Mouse (Mus musculus) 416B (cell line): ENCODE data around the gene Gpd1.
"Not testable (repeated sequence)": the region's sequence is repeated elsewhere in the genome, so short reads cannot be mapped to it uniquely, and the experiment has no call there.

Experiments used
- DNase-seq: peaks from one replicate; pipeline ENCODE4 v3.0.0; 2011; ENCODE audit warnings: low read depth

Gene Gpd1

GRCm38 (mm10) chr15:99717386-99718334 is at the start of gene Gpd1:
Gpd1 (plus strand) TSS chr15:99717515.
- peak; percentile 43 for DNase-seq

- DNase-seq, result no peak
Observed at GRCm38 (mm10) chr15:99667544-99667943, 49.8 kb upstream of the Gpd1 start.

DNA sequence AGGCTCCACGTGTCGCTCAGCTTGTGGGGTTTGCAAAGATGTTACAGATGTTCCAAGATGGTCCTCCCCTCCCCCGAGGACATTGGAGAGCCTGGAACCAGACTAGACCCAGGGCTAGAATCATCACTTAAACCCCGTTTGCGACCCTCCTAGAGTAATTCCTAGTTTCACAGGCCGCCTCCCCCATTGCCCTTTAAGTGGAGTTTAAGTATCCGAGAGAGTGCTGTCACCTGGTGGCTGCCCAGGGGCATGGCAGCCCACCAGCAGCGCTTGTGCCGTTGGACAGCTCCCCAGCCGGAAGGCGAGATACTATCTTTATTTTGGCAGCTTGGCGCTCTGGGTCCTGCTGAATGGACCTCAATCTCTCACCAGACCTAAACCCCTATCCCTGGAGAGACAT is 48.4 kb upstream of the Gpd1 start:
- peak; percentile 77 for DNase-seq

- DNase-seq, result no peak
Observed at GRCm38 (mm10) chr15:99669392-99669791, 47.9 kb upstream of the Gpd1 start.

DNA sequence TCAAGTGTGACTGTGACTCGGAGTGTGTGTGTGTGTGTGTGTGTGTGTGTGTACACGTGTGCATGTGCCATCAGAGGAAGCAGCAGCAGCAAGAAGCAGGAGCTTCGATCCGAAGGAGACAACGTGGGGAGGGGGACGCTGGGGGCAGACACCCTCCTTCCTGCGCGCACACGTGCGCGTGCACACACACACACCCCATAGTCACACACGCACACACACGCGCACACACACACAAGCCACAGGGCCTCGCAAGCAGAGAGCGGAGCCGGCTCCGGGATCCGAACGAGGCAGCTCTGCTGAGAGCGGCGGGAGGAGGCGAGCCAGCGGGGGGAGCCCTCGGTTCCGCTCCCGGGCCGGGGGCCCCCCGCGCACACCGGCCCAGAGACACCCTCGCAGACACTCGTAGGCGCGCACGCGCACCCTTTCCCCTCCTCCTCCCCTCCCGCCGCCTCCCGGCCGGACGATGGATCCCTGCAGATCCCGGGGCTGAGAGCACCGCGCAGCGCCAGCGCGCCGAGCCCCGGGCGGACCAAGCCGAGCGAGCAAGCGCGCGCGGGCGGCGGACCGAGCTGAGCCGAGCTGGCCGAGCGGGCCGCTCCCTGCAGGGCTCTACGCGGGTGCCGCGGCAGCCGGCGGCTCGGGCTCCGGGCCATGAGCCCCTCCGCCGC is 47.0 kb upstream of the Gpd1 start, which contains the start of gene Asic1:
Gene Asic1, plus strand, starts transcription at position 215 of the 668 bp plus-strand sequence.
- no peak for DNase-seq

- DNase-seq, result no peak
Observed at GRCm38 (mm10) chr15:99670964-99671670, 46.2 kb upstream of the Gpd1 start.

- DNase-seq, result no peak
Observed at GRCm38 (mm10) chr15:99671783-99672182, 45.5 kb upstream of the Gpd1 start.

GRCm38 (mm10) chr15:99674866-99675265 is 42.4 kb upstream of the Gpd1 start:
- no peak for DNase-seq

DNA sequence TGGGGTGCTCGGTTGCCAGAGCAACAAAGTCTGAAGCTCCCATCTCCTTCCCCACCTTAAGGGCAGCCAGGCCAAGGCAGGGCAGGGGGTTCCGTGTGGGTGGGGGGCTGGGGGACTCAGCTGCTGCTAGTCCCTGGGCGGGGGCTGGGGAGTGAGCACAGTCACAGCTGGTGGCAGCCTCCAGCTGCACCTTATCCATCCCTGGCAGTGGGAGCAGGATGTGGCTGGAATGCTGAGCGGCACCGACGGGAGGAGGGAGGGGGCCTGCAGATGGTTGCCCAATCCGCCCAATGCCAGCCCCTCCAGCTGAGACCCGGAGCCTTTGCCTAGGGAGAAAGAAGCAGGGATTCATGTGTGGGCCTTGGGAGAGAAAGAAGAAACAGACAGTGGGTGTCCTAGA is 40.2 kb upstream of the Gpd1 start:
- no peak for DNase-seq

- DNase-seq, result peak; percentile 67
Observed at GRCm38 (mm10) chr15:99678063-99678800, 39.1 kb upstream of the Gpd1 start.

GRCm38 (mm10) chr15:99679008-99679407 is 38.3 kb upstream of the Gpd1 start:
- DNase-seq, result no peak

GRCm38 (mm10) chr15:99682880-99683279 is 34.4 kb upstream of the Gpd1 start:
- peak; percentile 57 for DNase-seq

- DNase-seq, result no peak
Observed at GRCm38 (mm10) chr15:99684156-99684555, 33.2 kb upstream of the Gpd1 start.

- peak; percentile 77 for DNase-seq
Observed at GRCm38 (mm10) chr15:99688712-99689111, 28.6 kb upstream of the Gpd1 start.

DNA sequence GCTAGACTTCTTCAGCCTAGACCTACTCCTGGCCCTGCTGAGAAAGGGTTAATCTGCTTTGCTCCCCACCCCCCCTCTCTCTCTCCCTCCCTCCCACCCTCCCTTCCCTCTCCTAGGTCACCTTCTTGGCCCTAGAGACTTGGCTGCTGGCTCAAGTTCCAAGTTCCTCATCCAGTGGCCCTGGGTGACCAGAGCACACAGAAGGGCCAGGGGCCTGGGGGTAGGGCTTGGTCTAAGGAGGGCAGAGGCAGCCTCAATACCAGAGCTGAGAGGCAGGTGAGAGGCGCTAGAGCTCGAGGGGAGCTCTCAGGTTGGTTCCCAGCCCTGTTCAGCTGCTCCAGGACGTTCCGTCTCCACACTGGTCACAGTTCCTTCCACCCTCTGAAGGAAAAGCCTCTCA is 26.4 kb upstream of the Gpd1 start:
- DNase-seq, result no peak

DNA sequence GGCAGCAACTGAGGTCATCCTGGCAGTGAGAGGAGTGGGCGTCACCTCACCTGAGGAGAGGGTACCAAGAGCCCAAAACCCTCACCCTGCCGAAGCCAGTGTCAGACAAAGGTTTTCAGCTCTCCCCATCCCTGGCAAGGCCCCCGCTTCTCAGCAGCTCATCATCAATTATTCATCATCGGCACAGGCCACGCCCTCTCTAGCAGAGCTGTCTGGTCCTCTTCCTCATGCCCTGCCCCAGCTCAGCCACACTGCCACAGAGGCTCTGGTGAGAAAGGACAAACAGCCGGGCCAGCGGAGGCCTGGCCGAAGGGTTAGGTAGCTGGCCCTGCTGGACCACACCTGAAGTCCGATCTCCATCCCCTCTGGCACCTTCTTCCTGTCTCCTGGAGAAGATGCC is 25.3 kb upstream of the Gpd1 start:
- DNase-seq, result no peak

- DNase-seq, result no peak
Observed at GRCm38 (mm10) chr15:99697309-99697708, 20.0 kb upstream of the Gpd1 start.

DNA sequence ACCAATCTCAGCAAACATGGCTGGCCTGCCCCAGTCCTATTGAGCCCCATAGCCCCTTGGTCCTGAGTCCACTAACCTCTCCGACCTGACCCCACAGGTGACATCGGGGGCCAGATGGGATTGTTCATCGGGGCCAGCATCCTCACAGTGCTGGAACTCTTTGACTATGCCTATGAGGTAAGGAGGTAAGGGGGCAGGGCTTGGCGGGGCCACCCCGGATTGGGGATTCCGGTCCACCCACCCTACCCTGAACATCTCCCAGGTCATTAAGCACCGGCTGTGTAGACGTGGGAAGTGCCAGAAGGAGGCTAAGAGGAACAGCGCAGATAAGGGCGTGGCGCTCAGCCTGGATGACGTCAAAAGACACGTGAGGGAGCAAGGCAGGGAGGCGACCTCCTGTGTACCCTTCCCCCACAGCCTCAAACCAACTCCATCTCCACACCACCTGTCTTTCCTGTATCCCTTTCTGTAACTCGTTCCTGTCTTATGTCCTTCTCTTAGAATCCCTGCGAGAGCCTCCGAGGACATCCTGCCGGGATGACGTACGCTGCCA is 18.7 kb upstream of the Gpd1 start:
- DNase-seq, result no peak

DNA sequence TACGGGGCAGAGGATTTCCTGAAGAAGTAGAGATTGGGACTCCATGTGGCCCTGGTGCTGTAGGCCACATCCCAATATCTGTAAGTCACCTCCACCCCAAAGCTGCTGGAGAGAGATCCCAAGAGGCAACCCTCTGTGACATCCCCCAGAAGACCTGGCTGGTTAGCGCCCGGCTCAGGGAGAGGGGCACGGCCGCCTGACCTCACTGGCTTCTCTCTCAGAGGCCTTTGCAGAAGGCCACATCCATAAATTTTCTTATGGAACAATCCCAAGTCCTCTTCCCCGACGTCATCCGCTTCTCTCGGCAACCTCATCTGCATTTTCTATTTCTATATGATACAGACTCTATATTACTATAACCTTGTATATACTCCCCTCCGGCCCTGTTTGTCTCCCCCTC is 17.6 kb upstream of the Gpd1 start:
- no peak for DNase-seq

GRCm38 (mm10) chr15:99700219-99701106 is 16.9 kb upstream of the Gpd1 start:
- DNase-seq, result no peak

DNA sequence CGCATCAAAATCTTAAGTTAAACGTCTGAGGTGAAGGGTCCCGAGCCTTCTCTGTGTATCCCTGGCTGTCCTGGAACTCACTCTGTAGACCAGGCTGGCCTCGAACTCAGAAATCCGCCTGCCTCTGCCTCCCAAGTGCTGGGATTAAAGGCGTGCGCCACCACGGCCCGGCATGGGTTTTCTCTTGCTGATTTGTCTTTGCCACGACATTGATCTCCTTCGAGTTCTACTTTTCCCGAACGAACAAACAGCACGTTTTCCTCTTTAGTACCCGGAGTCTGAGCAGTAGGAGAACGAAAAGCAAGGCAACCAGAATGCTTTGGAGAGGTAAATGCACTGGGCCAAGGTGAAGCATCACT is 15.7 kb upstream of the Gpd1 start:
- DNase-seq, result not testable (repeated sequence)
